Mouse (Mus musculus) gastrocnemius, postnatal 25 days (tissue): ENCODE measurements around the gene Gng4. TPM values are rescaled to one million over a fixed set of nuclear protein-coding genes. Genes with fewer than 3 reads are reported as not detected.

Source experiments
- DNase-seq: peaks from one replicate; pipeline ENCODE4 v3.0.0; 2022
- total RNA-seq, 2 experiments: library from RNA; stranded (reverse); gene quantifications; 1 replicate in 1 of 2; 2 replicates in 1 of 2; pipeline ENCODE4 v1.2.3; 2021

Gene Gng4
- total RNA-seq, 2 experiments from 2014 or later, result 0.31 TPM; not detected in 1

- no peak for DNase-seq
These were observed 34.8 kb downstream of the Gng4 start for GRCm38 (mm10) chr13:13818696-13819095.

GRCm38 (mm10) chr13:13820234-13821123, 36.6 kb downstream of the Gng4 start:
- DNase-seq, result no peak

- no peak for DNase-seq
These were observed 41.1 kb downstream of the Gng4 start for GRCm38 (mm10) chr13:13824946-13825345.

GRCm38 (mm10) chr13:13826533-13826932, 42.7 kb downstream of the Gng4 start:
- DNase-seq, result no peak

GRCm38 (mm10) chr13:13828125-13828524, 44.3 kb downstream of the Gng4 start:
- DNase-seq, result no peak

- DNase-seq, result no peak
These were observed 46.7 kb downstream of the Gng4 start for GRCm38 (mm10) chr13:13830469-13831074.

- no peak for DNase-seq
These were observed 51.3 kb downstream of the Gng4 start for GRCm38 (mm10) chr13:13835180-13835579.

GRCm38 (mm10) chr13:13845021-13845420, 61.2 kb downstream of the Gng4 start:
- no peak for DNase-seq

GRCm38 (mm10) chr13:13847075-13847599, 63.3 kb downstream of the Gng4 start:
- no peak for DNase-seq

- no peak for DNase-seq
These were observed 73.3 kb downstream of the Gng4 start for GRCm38 (mm10) chr13:13857190-13857589.

- DNase-seq, result no peak
These were observed 78.5 kb downstream of the Gng4 start for GRCm38 (mm10) chr13:13862346-13862745.

GRCm38 (mm10) chr13:13862941-13863340, 79.1 kb downstream of the Gng4 start:
- DNase-seq, result no peak

- no peak for DNase-seq
These were observed 82.5 kb downstream of the Gng4 start for GRCm38 (mm10) chr13:13866339-13866738.

- DNase-seq, result no peak
These were observed 83.4 kb downstream of the Gng4 start for GRCm38 (mm10) chr13:13867078-13867759.

GRCm38 (mm10) chr13:13867922-13868321, 84.1 kb downstream of the Gng4 start:
- DNase-seq, result no peak

Other genes starting within 250 kb of the Gng4 start
- 1 to 10 TPM; 4.1 to 5.9 TPM for gene Lyst, start 193.7 kb upstream of the Gng4 start, total RNA-seq
- 10 to 100 TPM; 47.1 to 63.9 TPM for gene B3galnt2, start 170.4 kb downstream of the Gng4 start, total RNA-seq